In the genomic region with DNA sequence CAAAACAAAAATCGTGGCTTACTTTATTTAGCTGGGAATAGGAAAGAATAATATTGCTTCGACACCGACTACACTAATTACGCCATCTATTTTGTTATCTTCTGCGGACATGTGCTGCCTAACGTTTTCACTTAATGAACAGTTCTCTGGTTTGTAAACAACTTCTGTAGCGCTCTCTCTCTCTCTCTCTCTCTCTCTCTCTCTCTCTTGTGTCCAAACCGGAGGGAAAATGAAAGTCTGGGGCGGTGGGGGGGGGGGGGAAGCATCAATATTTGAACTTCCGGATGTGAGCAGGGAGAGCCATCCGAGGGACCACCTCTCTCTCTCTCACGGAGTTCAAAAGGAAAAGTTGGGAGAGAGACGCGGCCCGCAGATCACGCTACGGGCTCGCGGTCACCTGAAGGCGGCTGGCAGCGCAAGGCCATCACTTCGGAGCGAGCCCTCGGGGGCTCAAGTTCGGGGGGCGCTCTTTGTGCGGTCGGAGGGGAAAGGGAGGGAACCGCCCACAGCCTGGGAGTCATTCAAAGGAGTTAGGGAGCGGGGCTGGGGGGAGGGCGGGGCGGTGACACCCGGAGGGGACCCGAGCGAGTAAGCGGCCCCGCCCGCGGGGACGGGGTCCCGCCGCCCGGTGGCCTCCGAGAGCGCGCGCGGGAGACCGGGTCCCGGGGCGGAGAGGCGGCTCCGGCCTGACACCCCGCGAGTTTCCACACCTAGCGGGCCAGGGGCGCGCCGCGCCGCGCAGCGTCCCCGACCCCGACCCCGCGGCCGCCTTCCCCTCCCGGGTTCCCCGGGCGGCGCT, we compare ENCODE assay signal across 8 mouse cellular contexts. TPM values are rescaled to one million over a fixed set of nuclear protein-coding genes. Genes with fewer than 3 reads are reported as not detected.
DNase-seq lines count a peak whose midpoint lies in the region; ATAC-seq and TF ChIP-seq lines count a peak whose summit lies in the region.

No protein-coding gene starts in this region.

- 0 out of 2 replicates have a peak, but pooled peaks cover 2% of the 10 kb centered on the region for H3K4me1 ChIP-seq in forebrain, embryonic 11.5 days (replicated peaks; ENCODE audit: control insufficient read depth, insufficient read depth, low read length)
- peaks cover 15% of the 10 kb centered on the region for H3K4me1 ChIP-seq in liver, embryonic 16.5 days (ENCODE audit: control insufficient read depth, low read depth, low read length)
- peaks cover 2% of the 10 kb centered on the region; the same call in 1 of the 2 replicates for H3K4me1 ChIP-seq in neural tube, embryonic 11.5 days (ENCODE audit: control insufficient read depth, insufficient read depth, low read length)

- ATAC-seq in forebrain, embryonic 11.5 days (replicated peaks; ENCODE audit: low FRiP score): peak; percentile 53
- peak; percentile 22 for ATAC-seq in inflammation-experienced regulatory T-cells, adult 6 months
- ATAC-seq in liver, embryonic 16.5 days (ENCODE audit: low read depth): peak; percentile 15
- ATAC-seq in neural tube, embryonic 11.5 days (ENCODE audit: insufficient read depth, low FRiP score, low TSS enrichment): peak; percentile 45

- 0% methylated on average over 45 of the region's 72 CpGs for WGBS in forebrain, embryonic 11.5 days
- under 1% methylated on average over 64 of the region's 72 CpGs for WGBS in liver, embryonic 16.5 days (ENCODE audit: insufficient replicate concordance)
- WGBS in neural tube, embryonic 11.5 days: under 1% methylated on average over 51 of the region's 72 CpGs

- H3K4me2 ChIP-seq in forebrain, embryonic 11.5 days (ENCODE audit: low read depth, low read length, severe bottlenecking): peak overlapping the region; percentile 49
- H3K4me2 ChIP-seq in liver, embryonic 16.5 days (ENCODE audit: low read depth, low read length): peak overlapping the region; percentile 43
- H3K4me2 ChIP-seq in neural tube, embryonic 11.5 days (ENCODE audit: low read depth): peak overlapping the region; percentile 48

- no peaks in the 10 kb centered on the region for H3K36me3 ChIP-seq in forebrain, embryonic 11.5 days (ENCODE audit: control insufficient read depth, insufficient read depth, low read length)
- no peaks in the 10 kb centered on the region for H3K36me3 ChIP-seq in liver, embryonic 16.5 days (ENCODE audit: control insufficient read depth, insufficient read depth)
- H3K36me3 ChIP-seq in neural tube, embryonic 11.5 days (ENCODE audit: control insufficient read depth, insufficient read depth, low read length): no peaks in the 10 kb centered on the region

- peak overlapping the region; percentile 79 for H3K27ac ChIP-seq in left cerebral cortex, adult 2 months
- peak overlapping the region; percentile 94 for H3K27ac ChIP-seq in forebrain, embryonic 11.5 days (ENCODE audit: low read depth, low read length)
- peak overlapping the region; percentile 100 for H3K27ac ChIP-seq in liver, embryonic 16.5 days (ENCODE audit: low read length)
- peak overlapping the region; percentile 95 for H3K27ac ChIP-seq in neural tube, embryonic 11.5 days (ENCODE audit: low read depth, low read length)

- TF ChIP-seq CTCF in left cerebral cortex, adult 2 months (IDR thresholded peaks at IDR 0.05): no peak

- DNase-seq in left cerebral cortex, adult 2 months (ENCODE audit: extremely low spot score in 1 of 2, low spot score in 2 of 2): peak in 1 of 2 experiments; percentile 18
- no peak for DNase-seq in left cerebral cortex, adult 11 months (ENCODE audit: low spot score)
- DNase-seq in adrenal gland, postnatal 25 days: peak; percentile 44
- peak; percentile 85 for DNase-seq in forebrain, embryonic 11.5 days (ENCODE audit: low spot score)
- peak; percentile 77 for DNase-seq in neural tube, embryonic 11.5 days (ENCODE audit: low spot score)
- peak; percentile 68 to 74 for DNase-seq in thymus, postnatal 36 days

- no peaks in the 10 kb centered on the region for H3K9me3 ChIP-seq in forebrain, embryonic 11.5 days (ENCODE audit: control insufficient read depth, low read length)
- H3K9me3 ChIP-seq in liver, embryonic 16.5 days (replicated peaks; ENCODE audit: control insufficient read depth, low read length): no peaks in the 10 kb centered on the region
- no peaks in the 10 kb centered on the region for H3K9me3 ChIP-seq in neural tube, embryonic 11.5 days (ENCODE audit: control insufficient read depth, low read length)

- peak overlapping the region; percentile 96 for H3K4me3 ChIP-seq in left cerebral cortex, adult 2 months
- peak overlapping the region; percentile 99 for H3K4me3 ChIP-seq in forebrain, embryonic 11.5 days (ENCODE audit: low read depth, low read length)
- H3K4me3 ChIP-seq in liver, embryonic 16.5 days (ENCODE audit: low read depth, low read length): peak overlapping the region; percentile 100
- H3K4me3 ChIP-seq in neural tube, embryonic 11.5 days (ENCODE audit: low read depth, low read length): peak overlapping the region; percentile 98

- intact Hi-C loops in left cerebral cortex, adult 2 months (cut with DNase I): loop anchor here (5.0 kb wide), 1 partner anchor 114 kb away; the partner anchor contains the start of gene Gtf2b

- H3K9ac ChIP-seq in forebrain, embryonic 11.5 days (ENCODE audit: low read length): peak overlapping the region; percentile 93
- H3K9ac ChIP-seq in liver, embryonic 16.5 days (ENCODE audit: low read depth, low read length): peak overlapping the region; percentile 100
- peak overlapping the region; percentile 95 for H3K9ac ChIP-seq in neural tube, embryonic 11.5 days (ENCODE audit: low read length)

- no peaks in the 10 kb centered on the region for H3K27me3 ChIP-seq in forebrain, embryonic 11.5 days (ENCODE audit: control insufficient read depth, insufficient read depth, low read length)
- no peaks in the 10 kb centered on the region for H3K27me3 ChIP-seq in liver, embryonic 16.5 days (ENCODE audit: control insufficient read depth, insufficient read depth, low read depth, low read length)
- no peaks in the 10 kb centered on the region for H3K27me3 ChIP-seq in neural tube, embryonic 11.5 days (ENCODE audit: control insufficient read depth, insufficient read depth, low read length)

RNA-seq across cellular contexts. Expression of gene Pkn2, which starts 0.8 kb away (rescaled TPM):
- 10 to 100 TPM; 37.0 to 39.8 TPM for total RNA-seq in left cerebral cortex, adult 2 months (2021)
- total RNA-seq in adrenal gland, postnatal 25 days (2021): 73.8 and 79.5 TPM in 2 replicates
- polyA plus RNA-seq in forebrain, embryonic 11.5 days (2014; fragmentation: Nextera tagmentation; extraction: Ambion mirVana): 51.0 and 55.1 TPM in 2 replicates
- 10 to 100 TPM; 12.3 to 17.3 (median 15.0) TPM for polyA plus RNA-seq in inflammation-experienced regulatory T-cells, adult 6 months (2017; shearing (Covaris generic))
- 30.6 and 31.4 TPM in 2 replicates for polyA plus RNA-seq in liver, embryonic 16.5 days (2015; fragmentation: Nextera tagmentation; extraction: Ambion mirVana)
- polyA plus RNA-seq in neural tube, embryonic 11.5 days (2014; fragmentation: Nextera tagmentation; extraction: Ambion mirVana): 41.9 and 43.1 TPM in 2 replicates
